Mouse (Mus musculus) C2C12 (cell line): ENCODE measurements around the gene Stpg2.

Source experiments
- CTCF ChIP-seq: IDR thresholded peaks from one replicate; pipeline ENCODE4 v1.5.1; 2011; ENCODE audit not compliant: control insufficient read depth, insufficient read depth, insufficient read length
- FOSL1 ChIP-seq: IDR thresholded peaks from one replicate; pipeline ENCODE4 v1.8.0; 2011; ENCODE audit warnings: mild to moderate bottlenecking, low read length; ENCODE audit not compliant: poor library complexity, insufficient read depth, severe bottlenecking
- MAX ChIP-seq: IDR thresholded peaks from one replicate; pipeline ENCODE4 v1.6.1; 2011; ENCODE audit warnings: mild to moderate bottlenecking, control low read depth
- MYOD1 ChIP-seq: IDR thresholded peaks from one replicate; pipeline ENCODE4 v1.6.1; 2011; ENCODE audit warnings: low read depth; ENCODE audit not compliant: control insufficient read depth, insufficient read length
- MYOG ChIP-seq: IDR thresholded peaks from one replicate; pipeline ENCODE4 v1.6.1; 2011; ENCODE audit not compliant: control insufficient read depth, insufficient read length; ENCODE audit errors: extremely low read depth
- USF1 ChIP-seq: IDR thresholded peaks from one replicate; pipeline ENCODE4 v1.6.1; 2011; ENCODE audit warnings: low read depth, mild to moderate bottlenecking, control low read depth, moderate library complexity

GRCm38 (mm10) chr3:139659416-139659815 is 453.9 kb downstream of the Stpg2 start:
- no peak for TF ChIP-seq CTCF
- TF ChIP-seq MAX: no peak
- TF ChIP-seq USF1: no peak
- TF ChIP-seq MYOD1: no peak
- TF ChIP-seq MYOG: no peak
- TF ChIP-seq FOSL1: no peak
